In genomic region chr5:71700468-71701272, GRCm38 (mm10) we compare ENCODE assay signal across 7 mouse cellular contexts. TPM values are rescaled to one million over a fixed set of nuclear protein-coding genes. Genes with fewer than 3 reads are reported as not detected.
DNase-seq lines count a peak whose midpoint lies in the region; ATAC-seq and TF ChIP-seq lines count a peak whose summit lies in the region.

No protein-coding gene starts in this region.

- peaks cover 17% of the 10 kb centered on the region for H3K4me1 ChIP-seq in embryonic facial prominence, embryonic 10.5 days
- no peaks in the 10 kb centered on the region for H3K4me1 ChIP-seq in kidney, embryonic 14.5 days (ENCODE audit: control insufficient read depth, insufficient read depth, low read length)
- peaks cover 15% of the 10 kb centered on the region; the same call in 1 of the 2 replicates for H3K4me1 ChIP-seq in limb, embryonic 13.5 days

- peak overlapping the region; percentile 65 for H3K4me3 ChIP-seq in embryonic facial prominence, embryonic 10.5 days
- H3K4me3 ChIP-seq in kidney, embryonic 14.5 days (ENCODE audit: low read length), result peak overlapping the region; percentile 48
- peak overlapping the region; percentile 52 for H3K4me3 ChIP-seq in limb, embryonic 13.5 days

- peaks cover 28% of the 10 kb centered on the region for H3K27me3 ChIP-seq in embryonic facial prominence, embryonic 10.5 days (replicated peaks; ENCODE audit: low read depth, poor library complexity, severe bottlenecking)
- peaks cover 22% of the 10 kb centered on the region for H3K27me3 ChIP-seq in kidney, embryonic 14.5 days (ENCODE audit: control insufficient read depth, insufficient read depth, low read length)
- peaks cover 37% of the 10 kb centered on the region for H3K27me3 ChIP-seq in limb, embryonic 13.5 days

- H3K36me3 ChIP-seq in embryonic facial prominence, embryonic 10.5 days (replicated peaks), result no peaks in the 10 kb centered on the region
- H3K36me3 ChIP-seq in kidney, embryonic 14.5 days (ENCODE audit: control insufficient read depth, insufficient read depth, low read length), result no peaks in the 10 kb centered on the region
- H3K36me3 ChIP-seq in limb, embryonic 13.5 days, result no peaks in the 10 kb centered on the region

- DNase-seq in brain, embryonic 14.5 days (ENCODE audit: low read depth), result peak; percentile 78
- peak; percentile 81 for DNase-seq in embryonic facial prominence, embryonic 10.5 days (ENCODE audit: low spot score)
- DNase-seq in heart, adult 9 months (ENCODE audit: low spot score in 2 of 2), result peak; percentile 2 to 12
- peak; percentile 1 to 16 for DNase-seq in urinary bladder, adult 18-20 months (ENCODE audit: low spot score in 2 of 2)

- peak; percentile 49 for TF ChIP-seq CTCF in brain, embryonic 14.5 days (IDR thresholded peaks at IDR 0.05; ENCODE audit: borderline replicate concordance, extremely low read depth, insufficient read depth, insufficient read length)

- no peak for TF ChIP-seq POLR2A in brain, embryonic 14.5 days (IDR thresholded peaks at IDR 0.05; ENCODE audit: borderline replicate concordance, extremely low read depth, insufficient read depth, insufficient read length, poor library complexity, severe bottlenecking)

- H3K9ac ChIP-seq in kidney, embryonic 14.5 days (ENCODE audit: low read depth, low read length), result peak overlapping the region; percentile 50
- peak overlapping the region; percentile 65 for H3K9ac ChIP-seq in limb, embryonic 13.5 days

- no peaks in the 10 kb centered on the region for H3K9me3 ChIP-seq in embryonic facial prominence, embryonic 10.5 days
- H3K9me3 ChIP-seq in kidney, embryonic 14.5 days (ENCODE audit: control insufficient read depth, low read length), result no peaks in the 10 kb centered on the region
- H3K9me3 ChIP-seq in limb, embryonic 13.5 days, result no peaks in the 10 kb centered on the region

- peak; percentile 97 for ATAC-seq in kidney, embryonic 14.5 days (ENCODE audit: low FRiP score, low TSS enrichment)
- ATAC-seq in limb, embryonic 13.5 days (ENCODE audit: low FRiP score, low read depth), result peak; percentile 92
- 0 out of 2 replicates have a peak, but pooled peaks have one; percentile 40 for ATAC-seq in monocyte, adult 5-6 weeks (replicated peaks; ENCODE audit: insufficient number of reproducible peaks, low FRiP score, low TSS enrichment, poor library complexity, severe bottlenecking)

- no peak overlapping the region for H3K27ac ChIP-seq in embryonic facial prominence, embryonic 10.5 days (replicated peaks)
- H3K27ac ChIP-seq in kidney, embryonic 14.5 days (ENCODE audit: low read depth, low read length), result no peak overlapping the region
- H3K27ac ChIP-seq in limb, embryonic 13.5 days, result no peak overlapping the region

- peak overlapping the region; percentile 87 for H3K4me2 ChIP-seq in kidney, embryonic 14.5 days (replicated peaks; ENCODE audit: low read depth, low read length)
- peak overlapping the region; percentile 87 for H3K4me2 ChIP-seq in limb, embryonic 13.5 days (replicated peaks)

- under 1% methylated on average over 46 of the region's 46 CpGs for WGBS in embryonic facial prominence, embryonic 10.5 days
- WGBS in kidney, embryonic 14.5 days, result under 1% methylated on average over 45 of the region's 46 CpGs
- WGBS in limb, embryonic 13.5 days, result under 1% methylated on average over 46 of the region's 46 CpGs

RNA-seq across cellular contexts. Expression of gene Gabra4, which starts 42.6 kb away (rescaled TPM):
- polyA plus RNA-seq in brain, embryonic 14.5 days (2012; rRNA removed), result 5.2 and 6.3 TPM in 2 replicates
- 3.0 and 3.2 TPM in 2 replicates for polyA plus RNA-seq in embryonic facial prominence, embryonic 10.5 days (2016; fragmentation: Nextera tagmentation; extraction: Ambion mirVana)
- 2.7 and 3.0 TPM in 2 replicates for polyA plus RNA-seq in kidney, embryonic 14.5 days (2014; fragmentation: Nextera tagmentation; extraction: Ambion mirVana)
- 6.3 TPM in 2 replicates for polyA plus RNA-seq in limb, embryonic 13.5 days (2015; fragmentation: Nextera tagmentation; extraction: Ambion mirVana)
- not detected in 3 replicates for total RNA-seq in monocyte, adult 5-6 weeks (2017)

RNA-seq across cellular contexts. Expression of gene Gabrb1, which starts 42.8 kb away (rescaled TPM):
- polyA plus RNA-seq in brain, embryonic 14.5 days (2012; rRNA removed), result 2.8 and 4.3 TPM in 2 replicates
- 0.12 and 0.20 TPM in 2 replicates for polyA plus RNA-seq in embryonic facial prominence, embryonic 10.5 days (2016; fragmentation: Nextera tagmentation; extraction: Ambion mirVana)
- polyA plus RNA-seq in kidney, embryonic 14.5 days (2014; fragmentation: Nextera tagmentation; extraction: Ambion mirVana), result 0.09 and 0.34 TPM in 2 replicates
- polyA plus RNA-seq in limb, embryonic 13.5 days (2015; fragmentation: Nextera tagmentation; extraction: Ambion mirVana), result 1.0 and 1.7 TPM in 2 replicates
- total RNA-seq in monocyte, adult 5-6 weeks (2017), result not detected in 3 replicates

Comparison
In these comparisons a context has a peak if more than half of its experiments do, and no peak if none do; other contexts are left out.
1. DNase-seq: peak in every context shown above with its lines; median percentile 81 in embryonic facial prominence, embryonic 10.5 days; 78 in brain, embryonic 14.5 days; 8 in urinary bladder, adult 18-20 months; 7 in heart, adult 9 months.
2. ATAC-seq: peak in every context shown above with its lines; median percentile 97 in kidney, embryonic 14.5 days; 92 in limb, embryonic 13.5 days; 40 in monocyte, adult 5-6 weeks.